Mouse (Mus musculus) lung, postnatal 0 days (tissue): ENCODE measurements around the gene Ubl3. TPM values are rescaled to one million over a fixed set of nuclear protein-coding genes. Genes with fewer than 3 reads are reported as not detected.

Source experiments
- ATAC-seq: fragments of 200-750 bp; cut with Nextera tagmentation; 2 replicates; pipeline ENCODE4 v1.8.0; 2017; ENCODE audit warnings: moderate library complexity
- DNase-seq: peaks from one replicate; pipeline ENCODE4 v3.0.0-alpha.2; 2016; ENCODE audit warnings: low spot score
- H3K27ac ChIP-seq: fragments of 300-500 bp; sonication (generic); 2 replicates; pipeline ENCODE4 v1.5.1; 2014; ENCODE audit warnings: antibody characterized with exemption, mild to moderate bottlenecking, low read length, mixed read lengths
- H3K27me3 ChIP-seq: fragments of 300-500 bp; sonication (generic); replicated peaks from 2 replicates; pipeline ENCODE4 v1.6.1; 2014; ENCODE audit warnings: low read length, mixed read lengths; ENCODE audit not compliant: insufficient read depth
- H3K36me3 ChIP-seq: fragments of 300-500 bp; sonication (generic); 2 replicates; pipeline ENCODE4 v1.6.1; 2014; ENCODE audit warnings: low read length, mixed read lengths; ENCODE audit not compliant: insufficient read depth
- H3K4me1 ChIP-seq: fragments of 300-500 bp; sonication (generic); 2 replicates; pipeline ENCODE4 v1.6.1; 2014; ENCODE audit warnings: antibody characterized with exemption, low read depth, low read length, mixed read lengths; ENCODE audit not compliant: insufficient read depth
- H3K4me2 ChIP-seq: fragments of 300-500 bp; sonication (generic); replicated peaks from 2 replicates; pipeline ENCODE4 v1.6.1; 2014; ENCODE audit warnings: low read depth, mild to moderate bottlenecking, low read length, moderate library complexity, mixed read lengths
- H3K4me3 ChIP-seq: fragments of 300-500 bp; sonication (generic); 2 replicates; pipeline ENCODE4 v1.5.1; 2014; ENCODE audit warnings: low read depth, low read length
- H3K9ac ChIP-seq: fragments of 300-500 bp; sonication (generic); replicated peaks from 2 replicates; pipeline ENCODE4 v1.6.1; 2014; ENCODE audit warnings: low read depth, mild to moderate bottlenecking
- H3K9me3 ChIP-seq: fragments of 300-500 bp; sonication (generic); 2 replicates; pipeline ENCODE4 v1.6.1; 2016; ENCODE audit warnings: low read length, mixed read lengths
- CTCF ChIP-seq: IDR thresholded peaks from 2 replicates; pipeline ENCODE4 v1.5.1; 2016; ENCODE audit warnings: antibody characterized with exemption, mild to moderate bottlenecking
- EP300 ChIP-seq: IDR thresholded peaks from 2 replicates; pipeline ENCODE4 v1.6.1; 2016; ENCODE audit warnings: antibody characterized with exemption, mild to moderate bottlenecking, control low read depth
- WGBS: fragments of 180-500 bp; shearing (Covaris S2); extraction: QIAGEN DNeasy Blood & Tissue Kit; methylation state at CpG from one replicate; pipeline ENCODE4 v1.1.7; 2014; 5-methylcytosine and 5-hydroxymethylcytosine counted together
- polyA plus RNA-seq: library from polyadenylated mRNA; unstranded; fragments of >200 nt; fragmentation: Nextera tagmentation; extraction: Ambion mirVana; gene quantifications from 2 replicates; pipeline ENCODE4 v1.2.1, GENCODE M21; 2015

Gene Ubl3
- polyA plus RNA-seq, 1 experiment from 2014 or later, result 161 TPM

GRCm38 (mm10) chr5:148578353-148578752, 25.8 kb upstream of the Ubl3 start:
- no peak for DNase-seq
- no peak overlapping the region for H3K27ac ChIP-seq
- H3K36me3 ChIP-seq, result no peaks in the 10 kb centered on the region
- 39% methylated on average over 8 of the region's 8 CpGs for WGBS
- no peak overlapping the region for H3K9ac ChIP-seq
- no peaks in the 10 kb centered on the region for H3K9me3 ChIP-seq
- ATAC-seq, result no peak
- H3K4me2 ChIP-seq, result no peak overlapping the region
- H3K4me1 ChIP-seq, result no peaks in the 10 kb centered on the region
- no peaks in the 10 kb centered on the region for H3K27me3 ChIP-seq
- no peak overlapping the region for H3K4me3 ChIP-seq
- no peak for TF ChIP-seq EP300

GRCm38 (mm10) chr5:148577278-148577677, 24.7 kb upstream of the Ubl3 start:
- TF ChIP-seq EP300 (no peak), CTCF (no peak)
- no peak overlapping the region for H3K4me2 ChIP-seq
- no peak overlapping the region for H3K27ac ChIP-seq
- ATAC-seq, result no peak
- no peaks in the 10 kb centered on the region for H3K4me1 ChIP-seq
- H3K4me3 ChIP-seq, result no peak overlapping the region
- no peak for DNase-seq
- H3K9ac ChIP-seq, result no peak overlapping the region
- no peaks in the 10 kb centered on the region for H3K27me3 ChIP-seq
- 67% methylated on average over 9 of the region's 9 CpGs for WGBS
- no peaks in the 10 kb centered on the region for H3K9me3 ChIP-seq
- H3K36me3 ChIP-seq, result no peaks in the 10 kb centered on the region

- H3K9ac ChIP-seq, result no peak overlapping the region
- H3K27ac ChIP-seq, result no peak overlapping the region
These were observed 22.6 kb upstream of the Ubl3 start for GRCm38 (mm10) chr5:148575163-148575562.

DNA sequence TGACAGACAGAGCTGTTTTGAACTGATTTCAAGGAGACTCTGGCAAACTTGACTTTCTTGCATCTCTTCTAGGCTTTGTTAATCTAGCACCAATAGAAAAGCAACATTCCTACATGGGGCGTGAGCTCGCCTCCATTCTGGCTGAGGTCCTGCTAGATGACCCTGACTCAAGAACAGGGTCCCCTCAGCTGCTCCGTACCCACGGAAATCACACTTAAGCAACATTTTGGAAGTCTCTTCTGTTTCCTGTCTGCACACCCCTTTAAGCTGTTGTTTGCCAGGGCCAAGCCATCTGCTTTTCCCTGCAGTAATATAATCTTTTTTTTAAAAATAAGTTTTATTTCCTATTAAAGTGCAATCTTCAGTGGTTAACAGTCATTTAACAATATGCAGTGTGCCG, 20.1 kb upstream of the Ubl3 start:
- Histone ChIP-seq H3K9ac (no peak overlapping the region), H3K27ac (no peak overlapping the region), H3K4me2 (no peak overlapping the region), H3K4me1 (no peaks in the 10 kb centered on the region), H3K36me3 (no peaks in the 10 kb centered on the region), H3K4me3 (no peak overlapping the region), H3K27me3 (no peaks in the 10 kb centered on the region), H3K9me3 (no peaks in the 10 kb centered on the region)
- ATAC-seq, result peak; percentile 44
- 51% methylated on average over 5 of the region's 5 CpGs for WGBS
- peak; percentile 26; the same call in 1 of the 2 replicates for TF ChIP-seq EP300
- no peak for TF ChIP-seq CTCF
- peak; percentile 69 for DNase-seq

More at GRCm38 (mm10) chr5:148575163-148575562, 22.6 kb upstream of the Ubl3 start:
- DNase-seq, result no peak
- no peak for TF ChIP-seq EP300
- no peak for TF ChIP-seq CTCF
- no peak overlapping the region for H3K4me2 ChIP-seq
- no peak overlapping the region for H3K4me3 ChIP-seq
- no peak for ATAC-seq
- WGBS, result 40% methylated on average over 5 of the region's 5 CpGs
- H3K9me3 ChIP-seq, result no peaks in the 10 kb centered on the region
- H3K27me3 ChIP-seq, result no peaks in the 10 kb centered on the region
- no peaks in the 10 kb centered on the region for H3K4me1 ChIP-seq
- no peaks in the 10 kb centered on the region for H3K36me3 ChIP-seq

GRCm38 (mm10) chr5:148570571-148571304, 18.1 kb upstream of the Ubl3 start:
- WGBS, result 50% methylated on average over 14 of the region's 14 CpGs
- H3K9ac ChIP-seq, result no peak overlapping the region
- TF ChIP-seq CTCF, result peak; percentile 57
- TF ChIP-seq EP300, result peak; percentile 47; the same call in 1 of the 2 replicates
- ATAC-seq (peak; percentile 33), DNase-seq (peak; percentile 59)
- no peaks in the 10 kb centered on the region for H3K9me3 ChIP-seq
- H3K4me1 ChIP-seq, result no peaks in the 10 kb centered on the region
- H3K27ac ChIP-seq, result peak overlapping the region; percentile 47; the same call in 1 of the 2 replicates
- H3K4me3 ChIP-seq, result no peak overlapping the region
- no peak overlapping the region for H3K4me2 ChIP-seq
- H3K27me3 ChIP-seq, result no peaks in the 10 kb centered on the region
- H3K36me3 ChIP-seq, result no peaks in the 10 kb centered on the region

- H3K4me1 ChIP-seq, result no peaks in the 10 kb centered on the region
- ATAC-seq, result peak; percentile 88
- TF ChIP-seq CTCF, result no peak
- TF ChIP-seq EP300, result peak; percentile 61; the same call in 1 of the 2 replicates
- no peak overlapping the region for H3K9ac ChIP-seq
- no peak overlapping the region for H3K27ac ChIP-seq
- H3K36me3 ChIP-seq, result no peaks in the 10 kb centered on the region
- no peak overlapping the region for H3K4me2 ChIP-seq
- no peaks in the 10 kb centered on the region for H3K27me3 ChIP-seq
- no peak overlapping the region for H3K4me3 ChIP-seq
- 62% methylated on average over 13 of the region's 13 CpGs for WGBS
- no peaks in the 10 kb centered on the region for H3K9me3 ChIP-seq
- peak; percentile 89 for DNase-seq
These were observed 16.9 kb upstream of the Ubl3 start for GRCm38 (mm10) chr5:148569444-148569843.
